Mouse (Mus musculus): ENCODE results near the gene Izumo1.

Izumo1 gene

GRCm38 (mm10) chr7:45619592-45619991, 2.0 kb upstream of the Izumo1 start:
- no peak for DNase-seq

- no peak for DNase-seq
Measured at GRCm38 (mm10) chr7:45623507-45623906, 1.9 kb downstream of the Izumo1 start.

GRCm38 (mm10) chr7:45624718-45625117, 3.1 kb downstream of the Izumo1 start:
- DNase-seq: no peak

GRCm38 (mm10) chr7:45625481-45625880, 3.9 kb downstream of the Izumo1 start:
- DNase-seq: no peak

- DNase-seq: no peak
Measured at GRCm38 (mm10) chr7:45626571-45627076, 5.0 kb downstream of the Izumo1 start.

GRCm38 (mm10) chr7:45627261-45627660, 5.7 kb downstream of the Izumo1 start, which contains the start of gene Rasip1:
Gene Rasip1, plus strand, starts transcription at chr7:45627488.
- DNase-seq: peak; percentile 68

- DNase-seq: peak; percentile 86
Measured at GRCm38 (mm10) chr7:45628364-45629294, 7.0 kb downstream of the Izumo1 start.

- DNase-seq: no peak
Measured at GRCm38 (mm10) chr7:45630064-45630907, 8.7 kb downstream of the Izumo1 start.

- no peak for DNase-seq
Measured at GRCm38 (mm10) chr7:45632499-45632898, 10.9 kb downstream of the Izumo1 start.

GRCm38 (mm10) chr7:45634946-45635681, 13.5 kb downstream of the Izumo1 start:
- peak; percentile 63 for DNase-seq

- DNase-seq: no peak
Measured at GRCm38 (mm10) chr7:45635711-45636688, 14.4 kb downstream of the Izumo1 start.

- DNase-seq: no peak
Measured at GRCm38 (mm10) chr7:45637710-45638109, 16.1 kb downstream of the Izumo1 start.

- DNase-seq: peak; percentile 94
Measured at GRCm38 (mm10) chr7:45638623-45639401, 17.2 kb downstream of the Izumo1 start.

- no peak for DNase-seq
Measured at GRCm38 (mm10) chr7:45639561-45640027, 18.0 kb downstream of the Izumo1 start, which contains the start of gene Mamstr. Gene Mamstr, plus strand, starts transcription at chr7:45639977.

GRCm38 (mm10) chr7:45640191-45640957, 18.8 kb downstream of the Izumo1 start:
- DNase-seq: no peak

- no peak for DNase-seq
Measured at GRCm38 (mm10) chr7:45641391-45642040, 19.9 kb downstream of the Izumo1 start.

GRCm38 (mm10) chr7:45642083-45642482, 20.5 kb downstream of the Izumo1 start:
- DNase-seq: no peak

GRCm38 (mm10) chr7:45642503-45643255, 21.1 kb downstream of the Izumo1 start:
- no peak for DNase-seq

Data from kidney, adult 9 months (tissue).